Mouse (Mus musculus) liver, postnatal 0 days (tissue): ENCODE measurements around the gene Mterf4. TPM values are rescaled to one million over a fixed set of nuclear protein-coding genes. Genes with fewer than 3 reads are reported as not detected.

Source experiments
- ATAC-seq: fragments of 200-750 bp; cut with Nextera tagmentation; 2 replicates; pipeline ENCODE4 v1.8.0; 2017; ENCODE audit warnings: mild to moderate bottlenecking, moderate library complexity
- DNase-seq: peaks from one replicate; pipeline ENCODE4 v3.0.0-alpha.2; 2016
- H3K27ac ChIP-seq: fragments of 300-500 bp; sonication (generic); 2 replicates; pipeline ENCODE4 v1.5.1; 2014; ENCODE audit warnings: antibody characterized with exemption, moderate library complexity, mild to moderate bottlenecking, low read depth
- H3K27me3 ChIP-seq: fragments of 300-500 bp; sonication (generic); 2 replicates; pipeline ENCODE4 v1.6.1; 2014; ENCODE audit warnings: low read length, control low read depth, mixed read lengths; ENCODE audit not compliant: insufficient read depth
- H3K36me3 ChIP-seq: fragments of 300-500 bp; sonication (generic); replicated peaks from 2 replicates; pipeline ENCODE4 v1.6.1; 2014; ENCODE audit warnings: mild to moderate bottlenecking, control low read depth, low read length, moderate library complexity, mixed read lengths; ENCODE audit not compliant: insufficient read depth
- H3K4me1 ChIP-seq: fragments of 300-500 bp; sonication (generic); 2 replicates; pipeline ENCODE4 v1.6.1; 2014; ENCODE audit warnings: antibody characterized with exemption, mild to moderate bottlenecking, control low read depth; ENCODE audit not compliant: insufficient read depth
- H3K4me2 ChIP-seq: fragments of 300-500 bp; sonication (generic); 2 replicates; pipeline ENCODE4 v1.6.1; 2014; ENCODE audit warnings: low read depth, mild to moderate bottlenecking, low read length, moderate library complexity, mixed read lengths
- H3K4me3 ChIP-seq: fragments of 300-500 bp; sonication (generic); 2 replicates; pipeline ENCODE4 v1.5.1; 2014; ENCODE audit warnings: low read depth, low read length
- H3K9ac ChIP-seq: fragments of 300-500 bp; sonication (generic); replicated peaks from 2 replicates; pipeline ENCODE4 v1.6.1; 2014; ENCODE audit warnings: mild to moderate bottlenecking, moderate library complexity
- H3K9me3 ChIP-seq: fragments of 300-500 bp; sonication (generic); 2 replicates; pipeline ENCODE4 v1.6.1; 2016; ENCODE audit warnings: mild to moderate bottlenecking, control low read depth, low read length, mixed read lengths
- CTCF ChIP-seq: sonication (generic); IDR thresholded peaks from 2 replicates; pipeline ENCODE4 v1.5.1; 2016; ENCODE audit warnings: antibody characterized with exemption, low read depth
- EP300 ChIP-seq: IDR thresholded peaks from 2 replicates; pipeline ENCODE4 v1.6.1; 2016; ENCODE audit warnings: antibody characterized with exemption, low read depth, mild to moderate bottlenecking
- WGBS: fragments of 180-500 bp; shearing (Covaris S2); extraction: QIAGEN DNeasy Blood & Tissue Kit; methylation state at CpG from one replicate; pipeline ENCODE4 v1.1.7; 2014; ENCODE audit not compliant: insufficient replicate concordance; 5-methylcytosine and 5-hydroxymethylcytosine counted together
- polyA plus RNA-seq: library from polyadenylated mRNA; unstranded; fragments of >200 nt; fragmentation: Nextera tagmentation; extraction: Ambion mirVana; gene quantifications from 2 replicates; pipeline ENCODE4 v1.2.1, GENCODE M21; 2015

The Mterf4 gene
- 8.7 and 9.4 TPM in 2 replicates for polyA plus RNA-seq

- WGBS: 7% methylated on average over 36 of the region's 36 CpGs
- H3K4me2 ChIP-seq: peak within 1 kb of the TSS; percentile 91
- peaks cover 28% of the 10 kb centered on the region for H3K36me3 ChIP-seq
- DNase-seq: peak; percentile 86
- no peaks in the 10 kb centered on the region for H3K9me3 ChIP-seq
- peaks cover 10% of the 10 kb centered on the region for H3K4me1 ChIP-seq
- H3K4me3 ChIP-seq: peak within 1 kb of the TSS; percentile 94
- peak within 1 kb of the TSS; percentile 91 for H3K9ac ChIP-seq
- no peaks in the 10 kb centered on the region for H3K27me3 ChIP-seq
- TF ChIP-seq EP300: 0 out of 2 replicates have a peak, but pooled peaks have one; percentile 34
- peak; percentile 13; the same call in 1 of the 2 replicates for TF ChIP-seq CTCF
- H3K27ac ChIP-seq: 0 out of 2 replicates have a peak within 1 kb of the TSS, but pooled peaks have one; percentile 55
- ATAC-seq: peak; percentile 95
Measured at GRCm38 (mm10) chr1:93305581-93306337, at the start of gene Mterf4. Gene Mterf4 (minus strand): TSS chr1:93305915.

DNA sequence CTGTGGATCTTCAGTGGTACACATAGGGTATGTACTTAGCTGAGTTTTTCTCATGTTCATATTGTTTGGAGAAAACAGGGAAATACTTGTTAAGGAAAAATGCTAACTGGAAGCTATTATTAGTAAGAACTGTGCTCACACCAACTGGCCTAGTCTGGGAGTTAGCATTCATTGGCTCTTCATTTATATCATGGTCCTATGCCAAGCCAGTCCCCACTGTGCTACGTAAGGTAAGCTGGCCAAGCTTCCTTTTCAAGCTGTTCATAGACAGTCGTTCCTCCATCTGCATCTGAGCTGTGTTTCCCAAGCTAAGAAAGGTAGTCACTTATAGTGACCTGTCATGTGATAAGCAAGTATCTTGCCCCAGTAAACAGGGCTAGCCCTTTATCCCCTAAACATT lies 47.0 kb upstream of the Mterf4 start:
- Histone ChIP-seq H3K4me3 (no peak overlapping the region), H3K27me3 (no peaks in the 10 kb centered on the region), H3K9ac (no peak overlapping the region), H3K9me3 (no peaks in the 10 kb centered on the region), H3K27ac (no peak overlapping the region), H3K4me1 (no peaks in the 10 kb centered on the region), H3K36me3 (peaks cover 83% of the 10 kb centered on the region), H3K4me2 (no peak overlapping the region)
- WGBS: 87% methylated on average over 2 of the region's 2 CpGs
- TF ChIP-seq CTCF (no peak), EP300 (no peak)
- DNase-seq (no peak), ATAC-seq (no peak)

GRCm38 (mm10) chr1:93349701-93350100 lies 44.0 kb upstream of the Mterf4 start:
- TF ChIP-seq EP300 (no peak), CTCF (no peak)

GRCm38 (mm10) chr1:93347176-93347575 lies 41.5 kb upstream of the Mterf4 start:
- H3K4me2 ChIP-seq: no peak overlapping the region
- no peak overlapping the region for H3K9ac ChIP-seq
- WGBS: 89% methylated on average over 5 of the region's 5 CpGs
- no peak for TF ChIP-seq EP300
- TF ChIP-seq CTCF: no peak
- no peak for DNase-seq
- no peak for ATAC-seq
- peaks cover 6% of the 10 kb centered on the region; the same call in 1 of the 2 replicates for H3K4me1 ChIP-seq
- no peak overlapping the region for H3K27ac ChIP-seq
- H3K36me3 ChIP-seq: peaks cover 57% of the 10 kb centered on the region
- H3K4me3 ChIP-seq: no peak overlapping the region
- no peaks in the 10 kb centered on the region for H3K27me3 ChIP-seq
- H3K9me3 ChIP-seq: no peaks in the 10 kb centered on the region

More at GRCm38 (mm10) chr1:93349701-93350100, 44.0 kb upstream of the Mterf4 start:
- Histone ChIP-seq H3K4me1 (no peaks in the 10 kb centered on the region; the same call in 1 of the 2 replicates), H3K9me3 (no peaks in the 10 kb centered on the region), H3K4me3 (no peak overlapping the region), H3K36me3 (peaks cover 79% of the 10 kb centered on the region), H3K4me2 (no peak overlapping the region), H3K27me3 (no peaks in the 10 kb centered on the region), H3K27ac (no peak overlapping the region), H3K9ac (no peak overlapping the region)
- no peak for DNase-seq
- WGBS: 88% methylated on average over 4 of the region's 4 CpGs
- no peak for ATAC-seq

- H3K4me2 ChIP-seq: peak overlapping the region; percentile 87
- peaks cover 22% of the 10 kb centered on the region for H3K36me3 ChIP-seq
- H3K9ac ChIP-seq: peak overlapping the region; percentile 85
- H3K27me3 ChIP-seq: no peaks in the 10 kb centered on the region
- peak; percentile 93 for ATAC-seq
- no peak for TF ChIP-seq EP300
- TF ChIP-seq CTCF: peak; percentile 60
- no peaks in the 10 kb centered on the region for H3K9me3 ChIP-seq
- peaks cover 6% of the 10 kb centered on the region; the same call in 1 of the 2 replicates for H3K4me1 ChIP-seq
- DNase-seq: peak; percentile 92
- peak overlapping the region; percentile 65 for H3K4me3 ChIP-seq
- WGBS: under 1% methylated on average over 39 of the region's 39 CpGs
- H3K27ac ChIP-seq: 0 out of 2 replicates have a peak overlapping the region, but pooled peaks have one; percentile 24
Measured at GRCm38 (mm10) chr1:93343504-93344047, 37.9 kb upstream of the Mterf4 start.
